18 mouse cellular contexts compared by ENCODE assay signal in the genomic region with DNA sequence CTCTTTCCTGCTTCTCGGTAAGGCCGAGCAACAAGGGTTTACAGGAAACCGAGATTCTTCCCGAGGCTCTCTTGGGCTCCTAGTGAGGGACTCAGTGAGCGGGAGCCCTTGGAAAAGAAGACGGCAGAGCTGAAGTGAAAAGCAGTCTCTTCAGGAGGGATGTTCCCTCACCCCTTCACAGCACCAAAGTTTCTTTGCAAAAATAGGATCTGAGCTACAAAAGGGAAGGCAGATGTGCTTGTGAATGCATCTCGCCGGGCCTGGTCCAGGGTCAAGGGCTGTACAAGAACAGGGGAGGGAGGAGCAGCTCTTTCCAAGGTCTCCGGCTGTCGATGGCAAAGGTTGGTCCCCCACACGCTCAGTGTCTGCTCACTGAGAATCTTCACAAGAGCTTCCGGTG. TPM values are rescaled to one million over a fixed set of nuclear protein-coding genes. Genes with fewer than 3 reads are reported as not detected.
"Had no signal": no experiment of that assay in that cellular context is flagged by ENCODE, and none has a peak within 500 bp of the region (broad histone marks: within the 10 kb centered on the region; RNA-seq: fewer than 3 reads in every experiment).

No protein-coding gene starts in this region.

- DNase-seq: retina, postnatal 1 day; right cerebral cortex, adult 18-20 months; right cerebral cortex, postnatal 14 days; right cerebral cortex, postnatal 25 days; right cerebral cortex, postnatal 4 days; spleen, adult 18-20 months; thymus, adult 18-20 months; thymus, adult 2 months; thymus, postnatal 14 days; thymus, postnatal 25 days; thymus, postnatal 36 days; thymus, postnatal 4 days had no signal

- H3K4me2 ChIP-seq: neural tube, embryonic 12.5 days; neural tube, embryonic 13.5 days; neural tube, embryonic 15.5 days; stomach, embryonic 15.5 days had no signal

- H3K27ac ChIP-seq: neural tube, embryonic 12.5 days; neural tube, embryonic 13.5 days; neural tube, embryonic 15.5 days; stomach, embryonic 15.5 days; stomach, postnatal 0 days had no signal

- H3K4me3 ChIP-seq: neural tube, embryonic 12.5 days; neural tube, embryonic 13.5 days; neural tube, embryonic 15.5 days; stomach, embryonic 15.5 days had no signal

- H3K9ac ChIP-seq: neural tube, embryonic 12.5 days; neural tube, embryonic 13.5 days; neural tube, embryonic 15.5 days; stomach, embryonic 15.5 days had no signal

- H3K9me3 ChIP-seq: neural tube, embryonic 12.5 days; neural tube, embryonic 13.5 days; neural tube, embryonic 15.5 days; stomach, embryonic 15.5 days had no signal

- H3K4me1 ChIP-seq: neural tube, embryonic 12.5 days; neural tube, embryonic 13.5 days; neural tube, embryonic 15.5 days; stomach, embryonic 15.5 days had no signal

- H3K27me3 ChIP-seq: neural tube, embryonic 12.5 days; neural tube, embryonic 13.5 days; neural tube, embryonic 15.5 days; stomach, embryonic 15.5 days had no signal

RNA-seq across cellular contexts. Expression of a gene that starts 38.0 kb away (rescaled TPM):
- total RNA-seq: neutrophil, adult 5-6 weeks had no signal
